Mouse (Mus musculus) lung, postnatal 0 days (tissue): ENCODE results near the gene March10. TPM values are rescaled to one million over a fixed set of nuclear protein-coding genes. Genes with fewer than 3 reads are reported as not detected.
A peak's percentile ranks its signal among the peaks of the same experiment; 100 is the strongest.

Source experiments
- ATAC-seq: fragments of 200-750 bp; cut with Nextera tagmentation; 2 replicates; pipeline ENCODE4 v1.8.0; 2017; ENCODE audit warnings: moderate library complexity
- DNase-seq: peaks from one replicate; pipeline ENCODE4 v3.0.0-alpha.2; 2016; ENCODE audit warnings: low spot score
- H3K27ac ChIP-seq: fragments of 300-500 bp; sonication (generic); 2 replicates; pipeline ENCODE4 v1.5.1; 2014; ENCODE audit warnings: antibody characterized with exemption, mild to moderate bottlenecking, low read length, mixed read lengths
- H3K27me3 ChIP-seq: fragments of 300-500 bp; sonication (generic); replicated peaks from 2 replicates; pipeline ENCODE4 v1.6.1; 2014; ENCODE audit warnings: low read length, mixed read lengths; ENCODE audit not compliant: insufficient read depth
- H3K36me3 ChIP-seq: fragments of 300-500 bp; sonication (generic); 2 replicates; pipeline ENCODE4 v1.6.1; 2014; ENCODE audit warnings: low read length, mixed read lengths; ENCODE audit not compliant: insufficient read depth
- H3K4me1 ChIP-seq: fragments of 300-500 bp; sonication (generic); 2 replicates; pipeline ENCODE4 v1.6.1; 2014; ENCODE audit warnings: antibody characterized with exemption, low read depth, low read length, mixed read lengths; ENCODE audit not compliant: insufficient read depth
- H3K4me2 ChIP-seq: fragments of 300-500 bp; sonication (generic); replicated peaks from 2 replicates; pipeline ENCODE4 v1.6.1; 2014; ENCODE audit warnings: low read depth, mild to moderate bottlenecking, low read length, moderate library complexity, mixed read lengths
- H3K4me3 ChIP-seq: fragments of 300-500 bp; sonication (generic); 2 replicates; pipeline ENCODE4 v1.5.1; 2014; ENCODE audit warnings: low read depth, low read length
- H3K9ac ChIP-seq: fragments of 300-500 bp; sonication (generic); replicated peaks from 2 replicates; pipeline ENCODE4 v1.6.1; 2014; ENCODE audit warnings: low read depth, mild to moderate bottlenecking
- H3K9me3 ChIP-seq: fragments of 300-500 bp; sonication (generic); 2 replicates; pipeline ENCODE4 v1.6.1; 2016; ENCODE audit warnings: low read length, mixed read lengths
- CTCF ChIP-seq: IDR thresholded peaks from 2 replicates; pipeline ENCODE4 v1.5.1; 2016; ENCODE audit warnings: antibody characterized with exemption, mild to moderate bottlenecking
- EP300 ChIP-seq: IDR thresholded peaks from 2 replicates; pipeline ENCODE4 v1.6.1; 2016; ENCODE audit warnings: antibody characterized with exemption, mild to moderate bottlenecking, control low read depth
- WGBS: fragments of 180-500 bp; shearing (Covaris S2); extraction: QIAGEN DNeasy Blood & Tissue Kit; methylation state at CpG from one replicate; pipeline ENCODE4 v1.1.7; 2014; 5-methylcytosine and 5-hydroxymethylcytosine counted together
- polyA plus RNA-seq: library from polyadenylated mRNA; unstranded; fragments of >200 nt; fragmentation: Nextera tagmentation; extraction: Ambion mirVana; gene quantifications from 2 replicates; pipeline ENCODE4 v1.2.1, GENCODE M21; 2015

The March10 gene
- polyA plus RNA-seq: 0.24 and 0.27 TPM in 2 replicates

- H3K36me3 ChIP-seq: no peaks in the 10 kb centered on the region
- peak; percentile 23 for ATAC-seq
- DNase-seq: no peak
- no peaks in the 10 kb centered on the region for H3K27me3 ChIP-seq
- 3% methylated on average over 35 of the region's 35 CpGs for WGBS
- TF ChIP-seq EP300 (no peak), CTCF (no peak)
- H3K9me3 ChIP-seq: no peaks in the 10 kb centered on the region
- H3K4me3 ChIP-seq: peak within 1 kb of the TSS; percentile 25
- no peak within 1 kb of the TSS; the same call in 1 of the 2 replicates for H3K9ac ChIP-seq
- H3K27ac ChIP-seq: no peak within 1 kb of the TSS
- H3K4me2 ChIP-seq: peak within 1 kb of the TSS; percentile 56
- H3K4me1 ChIP-seq: peaks cover 5% of the 10 kb centered on the region
These were observed at the start of gene March10 for GRCm38 (mm10) chr11:105456497-105456907. March10 (minus strand) TSS chr11:105456735.

GRCm38 (mm10) chr11:105506322-105506721 is 49.8 kb upstream of the March10 start:
- H3K4me1 ChIP-seq: peaks cover 5% of the 10 kb centered on the region; the same call in 1 of the 2 replicates
- DNase-seq: peak; percentile 19
- no peak overlapping the region for H3K27ac ChIP-seq
- no peaks in the 10 kb centered on the region for H3K36me3 ChIP-seq
- 61% methylated on average over 11 of the region's 11 CpGs for WGBS
- H3K4me3 ChIP-seq: no peak overlapping the region
- H3K4me2 ChIP-seq: no peak overlapping the region
- no peaks in the 10 kb centered on the region for H3K9me3 ChIP-seq
- H3K9ac ChIP-seq: no peak overlapping the region
- no peak for TF ChIP-seq CTCF
- TF ChIP-seq EP300: no peak
- no peaks in the 10 kb centered on the region for H3K27me3 ChIP-seq
- no peak; the same call in 1 of the 2 replicates for ATAC-seq

GRCm38 (mm10) chr11:105505038-105505437 is 48.5 kb upstream of the March10 start:
- Histone ChIP-seq H3K9me3 (no peaks in the 10 kb centered on the region), H3K4me2 (no peak overlapping the region), H3K4me3 (no peak overlapping the region), H3K9ac (no peak overlapping the region), H3K27me3 (no peaks in the 10 kb centered on the region), H3K27ac (no peak overlapping the region), H3K36me3 (no peaks in the 10 kb centered on the region), H3K4me1 (peaks cover 5% of the 10 kb centered on the region; the same call in 1 of the 2 replicates)
- WGBS: 50% methylated on average over 3 of the region's 3 CpGs
- ATAC-seq: no peak
- no peak for TF ChIP-seq CTCF
- no peak for TF ChIP-seq EP300
- DNase-seq: no peak

GRCm38 (mm10) chr11:105502311-105502710 is 45.8 kb upstream of the March10 start:
- Histone ChIP-seq H3K9me3 (no peaks in the 10 kb centered on the region), H3K4me2 (no peak overlapping the region), H3K36me3 (no peaks in the 10 kb centered on the region), H3K27ac (no peak overlapping the region), H3K27me3 (no peaks in the 10 kb centered on the region), H3K4me1 (peaks cover 5% of the 10 kb centered on the region; the same call in 1 of the 2 replicates), H3K9ac (no peak overlapping the region), H3K4me3 (no peak overlapping the region)
- ATAC-seq (no peak), DNase-seq (no peak)
- TF ChIP-seq CTCF: no peak
- TF ChIP-seq EP300: no peak
- 78% methylated on average over 4 of the region's 4 CpGs for WGBS

- no peak overlapping the region for H3K4me2 ChIP-seq
- no peak for DNase-seq
- H3K4me1 ChIP-seq: no peaks in the 10 kb centered on the region
- no peak for TF ChIP-seq CTCF
- TF ChIP-seq EP300: no peak
- H3K36me3 ChIP-seq: no peaks in the 10 kb centered on the region
- WGBS: 69% methylated on average over 6 of the region's 6 CpGs
- no peak overlapping the region for H3K9ac ChIP-seq
- H3K4me3 ChIP-seq: no peak overlapping the region
- H3K27me3 ChIP-seq: no peaks in the 10 kb centered on the region
- no peak overlapping the region for H3K27ac ChIP-seq
- ATAC-seq: no peak
- H3K9me3 ChIP-seq: no peaks in the 10 kb centered on the region
These were observed 41.0 kb upstream of the March10 start for GRCm38 (mm10) chr11:105497505-105497904.

- H3K9ac ChIP-seq: no peak overlapping the region
- H3K27ac ChIP-seq: no peak overlapping the region
- no peak overlapping the region for H3K4me2 ChIP-seq
- H3K4me3 ChIP-seq: no peak overlapping the region
- ATAC-seq (no peak), DNase-seq (no peak)
- WGBS: 62% methylated on average over 7 of the region's 7 CpGs
- H3K9me3 ChIP-seq: no peaks in the 10 kb centered on the region
- H3K4me1 ChIP-seq: no peaks in the 10 kb centered on the region
- no peak for TF ChIP-seq CTCF
- TF ChIP-seq EP300: no peak
- H3K36me3 ChIP-seq: no peaks in the 10 kb centered on the region
- H3K27me3 ChIP-seq: no peaks in the 10 kb centered on the region
These were observed 40.1 kb upstream of the March10 start for GRCm38 (mm10) chr11:105496665-105497064.
